Comparison of ENCODE assay signal across 16 mouse cellular contexts in the genomic region with DNA sequence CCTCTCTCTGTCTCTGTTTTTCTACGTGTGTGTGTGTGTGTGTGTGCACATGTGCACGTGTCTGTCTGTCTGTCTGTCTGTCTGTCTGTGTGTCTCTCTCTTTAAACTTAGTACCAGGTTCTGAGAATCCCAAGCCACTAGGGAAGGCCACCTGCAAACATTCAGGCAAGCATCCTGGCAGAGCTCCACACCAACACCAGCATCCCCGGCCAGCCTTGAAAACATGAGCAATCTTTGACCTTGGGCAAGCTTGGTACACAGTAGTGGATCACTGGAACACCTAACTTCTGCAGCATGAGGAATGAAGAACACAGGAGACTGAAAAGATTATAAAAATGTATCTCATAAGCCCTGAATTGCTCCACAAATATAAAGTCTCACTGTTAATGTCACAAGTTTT.
"Had no signal": no experiment of that assay in that cellular context is flagged by ENCODE, and none has a peak within 500 bp of the region (broad histone marks: within the 10 kb centered on the region; RNA-seq: fewer than 3 reads in every experiment).

No protein-coding gene starts in this region.

- H3K4me1 ChIP-seq: liver, embryonic 15.5 days had no signal

- H3K27ac ChIP-seq: kidney, embryonic 15.5 days; left cerebral cortex, adult 2 months; liver, embryonic 15.5 days; lung, embryonic 15.5 days had no signal

- H3K9me3 ChIP-seq: kidney, embryonic 15.5 days; liver, embryonic 15.5 days; lung, embryonic 15.5 days had no signal

- H3K27me3 ChIP-seq: kidney, embryonic 15.5 days; liver, embryonic 15.5 days; lung, embryonic 15.5 days had no signal

- DNase-seq: kidney, adult 8-10 months; kidney, postnatal 10 days; kidney, postnatal 36 days; layer of hippocampus, postnatal 36 days; lung, adult 18-20 months; lung, postnatal 14 days; lung, postnatal 4 days; midbrain, embryonic 14.5 days; thymus, adult 18-20 months; thymus, postnatal 36 days had no signal

- H3K9ac ChIP-seq: kidney, embryonic 15.5 days; liver, embryonic 15.5 days; lung, embryonic 15.5 days had no signal

- H3K4me3 ChIP-seq: kidney, embryonic 15.5 days; left cerebral cortex, adult 2 months; liver, embryonic 15.5 days; lung, embryonic 15.5 days had no signal

- H3K4me2 ChIP-seq: kidney, embryonic 15.5 days; liver, embryonic 11.5 days; liver, embryonic 15.5 days; lung, embryonic 15.5 days; midbrain, embryonic 11.5 days had no signal

- H3K36me3 ChIP-seq: kidney, embryonic 15.5 days; liver, embryonic 15.5 days; lung, embryonic 15.5 days had no signal
